Comparison of ENCODE assay signal across 7 mouse cellular contexts in genomic region chr11:107509631-107510338, GRCm38 (mm10). TPM values are rescaled to one million over a fixed set of nuclear protein-coding genes. Genes with fewer than 3 reads are reported as not detected.
DNase-seq lines count a peak whose midpoint lies in the region; ATAC-seq lines count a peak whose summit lies in the region.

No protein-coding gene starts in this region.

- ATAC-seq in forebrain, embryonic 13.5 days, result 0 out of 2 replicates have a peak, but pooled peaks have one; percentile 33
- peak; percentile 56 for ATAC-seq in limb, embryonic 11.5 days (ENCODE audit: insufficient number of reproducible peaks, low FRiP score, low TSS enrichment, low read depth)
- ATAC-seq in neural tube, embryonic 11.5 days (ENCODE audit: insufficient read depth, low FRiP score, low TSS enrichment), result peak; percentile 35; the same call in 1 of the 2 replicates
- ATAC-seq in erythroblast, adult 5-6 weeks (replicated peaks; ENCODE audit: low FRiP score, poor library complexity, severe bottlenecking), result no peak

- H3K27me3 ChIP-seq in forebrain, embryonic 13.5 days, result peaks cover 7% of the 10 kb centered on the region; the same call in 1 of the 2 replicates
- no peaks in the 10 kb centered on the region for H3K27me3 ChIP-seq in limb, embryonic 11.5 days (ENCODE audit: control insufficient read depth, insufficient read depth, low read length)
- no peaks in the 10 kb centered on the region for H3K27me3 ChIP-seq in neural tube, embryonic 11.5 days (ENCODE audit: control insufficient read depth, insufficient read depth, low read length)

- no peaks in the 10 kb centered on the region for H3K9me3 ChIP-seq in forebrain, embryonic 13.5 days (replicated peaks)
- H3K9me3 ChIP-seq in limb, embryonic 11.5 days (ENCODE audit: control insufficient read depth, low read length), result no peaks in the 10 kb centered on the region
- no peaks in the 10 kb centered on the region for H3K9me3 ChIP-seq in neural tube, embryonic 11.5 days (ENCODE audit: control insufficient read depth, low read length)

- no peak overlapping the region for H3K4me3 ChIP-seq in forebrain, embryonic 13.5 days
- H3K4me3 ChIP-seq in limb, embryonic 11.5 days (ENCODE audit: low read depth, low read length), result no peak overlapping the region
- H3K4me3 ChIP-seq in neural tube, embryonic 11.5 days (ENCODE audit: low read depth, low read length), result no peak overlapping the region

- no peak overlapping the region for H3K27ac ChIP-seq in forebrain, embryonic 13.5 days
- H3K27ac ChIP-seq in limb, embryonic 11.5 days (replicated peaks; ENCODE audit: low read depth, low read length), result no peak overlapping the region
- H3K27ac ChIP-seq in neural tube, embryonic 11.5 days (ENCODE audit: low read depth, low read length), result no peak overlapping the region

- peak overlapping the region; percentile 32 for H3K4me2 ChIP-seq in forebrain, embryonic 13.5 days
- H3K4me2 ChIP-seq in limb, embryonic 11.5 days (ENCODE audit: low read depth, severe bottlenecking), result no peak overlapping the region
- H3K4me2 ChIP-seq in neural tube, embryonic 11.5 days (ENCODE audit: low read depth), result no peak overlapping the region

- peak; percentile 48 for DNase-seq in thymus, postnatal 0 days (ENCODE audit: low spot score)
- DNase-seq in thymus, postnatal 36 days, result no peak
- DNase-seq in limb, embryonic 11.5 days (ENCODE audit: low spot score), result peak; percentile 41
- peak; percentile 38 for DNase-seq in neural tube, embryonic 11.5 days (ENCODE audit: low spot score)
- DNase-seq in spleen, postnatal 10 days (ENCODE audit: low spot score in 2 of 2), result no peak

- 13% methylated on average over 11 of the region's 11 CpGs for WGBS in forebrain, embryonic 13.5 days
- 19% methylated on average over 11 of the region's 11 CpGs for WGBS in limb, embryonic 11.5 days
- 22% methylated on average over 11 of the region's 11 CpGs for WGBS in neural tube, embryonic 11.5 days

- no peaks in the 10 kb centered on the region for H3K36me3 ChIP-seq in forebrain, embryonic 13.5 days (ENCODE audit: poor library complexity, severe bottlenecking)
- H3K36me3 ChIP-seq in limb, embryonic 11.5 days (ENCODE audit: control insufficient read depth, insufficient read depth, low read length), result no peaks in the 10 kb centered on the region
- no peaks in the 10 kb centered on the region for H3K36me3 ChIP-seq in neural tube, embryonic 11.5 days (ENCODE audit: control insufficient read depth, insufficient read depth, low read length)

- peaks cover 16% of the 10 kb centered on the region for H3K4me1 ChIP-seq in forebrain, embryonic 13.5 days
- H3K4me1 ChIP-seq in limb, embryonic 11.5 days (ENCODE audit: control insufficient read depth, insufficient read depth, low read length), result 0 out of 2 replicates have a peak, but pooled peaks cover 4% of the 10 kb centered on the region
- H3K4me1 ChIP-seq in neural tube, embryonic 11.5 days (ENCODE audit: control insufficient read depth, insufficient read depth, low read length), result peaks cover 3% of the 10 kb centered on the region; the same call in 1 of the 2 replicates

- no peak overlapping the region for H3K9ac ChIP-seq in forebrain, embryonic 13.5 days
- no peak overlapping the region for H3K9ac ChIP-seq in limb, embryonic 11.5 days (ENCODE audit: low read length)
- H3K9ac ChIP-seq in neural tube, embryonic 11.5 days (ENCODE audit: low read length), result peak overlapping the region; percentile 23; the same call in 1 of the 2 replicates

RNA-seq across cellular contexts. Expression of gene Psmd12, which starts 30.5 kb away (rescaled TPM):
- 184 and 190 TPM in 2 replicates for polyA plus RNA-seq in thymus, postnatal 0 days (2015; fragmentation: Nextera tagmentation; extraction: Ambion mirVana)
- polyA plus RNA-seq in forebrain, embryonic 13.5 days (2015; fragmentation: Nextera tagmentation; extraction: Ambion mirVana), result 171 and 174 TPM in 2 replicates
- polyA plus RNA-seq in limb, embryonic 11.5 days (2014; fragmentation: Nextera tagmentation; extraction: Ambion mirVana), result 234 and 244 TPM in 2 replicates
- polyA plus RNA-seq in neural tube, embryonic 11.5 days (2014; fragmentation: Nextera tagmentation; extraction: Ambion mirVana), result 228 and 232 TPM in 2 replicates
- 27.6 and 40.2 TPM in 2 replicates for total RNA-seq in erythroblast, adult 5-6 weeks (2015; ENCODE audit: low replicate concordance)
- total RNA-seq in erythroblast, adult 5-6 weeks (2017; ENCODE audit: low replicate concordance), result 41.4 and 53.5 TPM in 2 replicates

RNA-seq across cellular contexts. Expression of gene Helz, which starts 37.9 kb away (rescaled TPM):
- 20.5 and 24.1 TPM in 2 replicates for polyA plus RNA-seq in thymus, postnatal 0 days (2015; fragmentation: Nextera tagmentation; extraction: Ambion mirVana)
- polyA plus RNA-seq in forebrain, embryonic 13.5 days (2015; fragmentation: Nextera tagmentation; extraction: Ambion mirVana), result 15.6 and 15.9 TPM in 2 replicates
- 23.4 and 24.7 TPM in 2 replicates for polyA plus RNA-seq in limb, embryonic 11.5 days (2014; fragmentation: Nextera tagmentation; extraction: Ambion mirVana)
- 23.5 and 24.5 TPM in 2 replicates for polyA plus RNA-seq in neural tube, embryonic 11.5 days (2014; fragmentation: Nextera tagmentation; extraction: Ambion mirVana)
- total RNA-seq in erythroblast, adult 5-6 weeks (2015; ENCODE audit: low replicate concordance), result 7.1 and 8.8 TPM in 2 replicates
- 7.8 and 12.0 TPM in 2 replicates for total RNA-seq in erythroblast, adult 5-6 weeks (2017; ENCODE audit: low replicate concordance)

RNA-seq across cellular contexts. Expression of gene Pitpnc1, which starts 39.3 kb away (rescaled TPM):
- 13.5 and 15.1 TPM in 2 replicates for polyA plus RNA-seq in thymus, postnatal 0 days (2015; fragmentation: Nextera tagmentation; extraction: Ambion mirVana)
- polyA plus RNA-seq in forebrain, embryonic 13.5 days (2015; fragmentation: Nextera tagmentation; extraction: Ambion mirVana), result 35.6 and 36.1 TPM in 2 replicates
- 35.3 and 39.9 TPM in 2 replicates for polyA plus RNA-seq in limb, embryonic 11.5 days (2014; fragmentation: Nextera tagmentation; extraction: Ambion mirVana)
- polyA plus RNA-seq in neural tube, embryonic 11.5 days (2014; fragmentation: Nextera tagmentation; extraction: Ambion mirVana), result 35.0 and 38.1 TPM in 2 replicates
- 14.4 and 15.7 TPM in 2 replicates for total RNA-seq in erythroblast, adult 5-6 weeks (2015; ENCODE audit: low replicate concordance)
- total RNA-seq in erythroblast, adult 5-6 weeks (2017; ENCODE audit: low replicate concordance), result 9.8 and 20.1 TPM in 2 replicates

Comparison
In these comparisons a context has a peak if more than half of its experiments do, and no peak if none do; other contexts are left out.
1. DNase-seq: peak in thymus, postnatal 0 days (single experiment), limb, embryonic 11.5 days (single experiment) and neural tube, embryonic 11.5 days (single experiment); none in thymus, postnatal 36 days (0 of 2) and spleen, postnatal 10 days (0 of 2).